In the genomic region with DNA sequence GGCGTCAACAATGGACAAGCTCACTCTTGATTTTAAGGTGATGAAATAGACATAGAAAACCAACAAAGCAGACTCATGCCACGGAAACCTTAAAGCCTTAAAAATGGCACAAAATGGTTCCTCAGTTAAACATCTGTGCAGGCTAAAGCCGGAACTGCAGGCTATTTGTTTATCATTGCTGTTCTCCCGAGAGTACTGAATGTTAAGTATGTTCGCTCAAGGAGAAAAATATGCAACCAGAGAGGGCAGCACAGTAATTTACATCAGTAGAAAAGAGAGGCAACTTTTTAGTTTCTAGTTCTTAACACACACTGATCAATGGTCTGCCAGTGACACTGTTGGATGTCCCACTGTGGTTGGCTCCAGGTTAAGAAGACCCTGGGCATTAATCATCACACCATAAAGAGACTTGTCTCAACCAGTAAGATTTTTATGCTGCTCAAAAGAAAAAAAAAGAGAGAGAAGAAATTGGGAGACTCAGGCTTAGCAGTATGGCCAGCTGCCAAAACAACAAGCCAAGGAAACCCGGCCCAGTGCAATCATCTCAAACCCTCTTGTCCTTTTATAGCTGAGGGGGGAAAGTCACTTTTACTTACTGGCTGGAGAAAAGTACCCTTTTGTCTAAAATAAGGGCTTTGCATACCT, we compare ENCODE assay signal across 9 mouse cellular contexts.
DNase-seq lines count a peak whose midpoint lies in the region; ATAC-seq lines count a peak whose summit lies in the region.
"Had no signal": no experiment of that assay in that cellular context is flagged by ENCODE, and none has a peak within 500 bp of the region (broad histone marks: within the 10 kb centered on the region; RNA-seq: fewer than 3 reads in every experiment).

No protein-coding gene starts in this region.

- no peaks in the 10 kb centered on the region for H3K27me3 ChIP-seq in forebrain, embryonic 14.5 days (replicated peaks; ENCODE audit: control insufficient read depth, insufficient read depth, low read length)
- H3K27me3 ChIP-seq in forebrain, embryonic 15.5 days, result no peaks in the 10 kb centered on the region
- H3K27me3 ChIP-seq in forebrain, embryonic 16.5 days (replicated peaks; ENCODE audit: control insufficient read depth, insufficient read depth, low read length), result no peaks in the 10 kb centered on the region
- H3K27me3 ChIP-seq: midbrain, embryonic 12.5 days had no signal

- H3K4me2 ChIP-seq in forebrain, embryonic 14.5 days (ENCODE audit: low read length), result no peak overlapping the region
- H3K4me2 ChIP-seq in forebrain, embryonic 15.5 days (replicated peaks), result no peak overlapping the region
- no peak overlapping the region for H3K4me2 ChIP-seq in forebrain, embryonic 16.5 days (ENCODE audit: low read length)
- H3K4me2 ChIP-seq: midbrain, embryonic 12.5 days had no signal

- peak; percentile 29 for DNase-seq in forebrain, embryonic 14.5 days (ENCODE audit: low spot score)
- peak; percentile 52 for DNase-seq in urinary bladder, postnatal 14 days (ENCODE audit: low spot score)
- DNase-seq in urinary bladder, postnatal 10 days (ENCODE audit: low spot score), result no peak
- DNase-seq in kidney, postnatal 25 days, result peak; percentile 52 to 56
- no peak for DNase-seq in thymus, postnatal 0 days (ENCODE audit: low spot score)
- no peak for DNase-seq in cerebellum, postnatal 4 days (ENCODE audit: low spot score in 2 of 2)

- 0 out of 2 replicates have a peak, but pooled peaks have one; percentile 23 for ATAC-seq in forebrain, embryonic 14.5 days
- no peak for ATAC-seq in forebrain, embryonic 15.5 days (replicated peaks)
- ATAC-seq in forebrain, embryonic 16.5 days, result no peak

- no peak overlapping the region for H3K9ac ChIP-seq in forebrain, embryonic 14.5 days (ENCODE audit: low read length)
- no peak overlapping the region for H3K9ac ChIP-seq in forebrain, embryonic 15.5 days (replicated peaks)
- H3K9ac ChIP-seq in forebrain, embryonic 16.5 days (replicated peaks; ENCODE audit: low read depth, low read length), result no peak overlapping the region
- H3K9ac ChIP-seq: midbrain, embryonic 12.5 days had no signal

- H3K4me3 ChIP-seq in forebrain, embryonic 14.5 days (ENCODE audit: low read depth, low read length), result no peak overlapping the region
- no peak overlapping the region for H3K4me3 ChIP-seq in forebrain, embryonic 15.5 days
- no peak overlapping the region for H3K4me3 ChIP-seq in forebrain, embryonic 16.5 days (replicated peaks; ENCODE audit: low read length)
- H3K4me3 ChIP-seq: midbrain, embryonic 12.5 days had no signal

- WGBS in forebrain, embryonic 14.5 days, result 39% methylated on average over 6 of the region's 6 CpGs
- WGBS in forebrain, embryonic 15.5 days, result 31% methylated on average over 6 of the region's 6 CpGs
- WGBS in forebrain, embryonic 16.5 days, result 39% methylated on average over 6 of the region's 6 CpGs

- no peak overlapping the region for H3K27ac ChIP-seq in forebrain, embryonic 14.5 days (ENCODE audit: low read depth, low read length)
- no peak overlapping the region for H3K27ac ChIP-seq in forebrain, embryonic 15.5 days (replicated peaks)
- no peak overlapping the region for H3K27ac ChIP-seq in forebrain, embryonic 16.5 days (ENCODE audit: low read length)
- H3K27ac ChIP-seq: midbrain, embryonic 12.5 days had no signal

- no peaks in the 10 kb centered on the region for H3K4me1 ChIP-seq in forebrain, embryonic 14.5 days (ENCODE audit: control insufficient read depth, insufficient read depth, low read length)
- H3K4me1 ChIP-seq in forebrain, embryonic 15.5 days, result no peaks in the 10 kb centered on the region; the same call in 1 of the 2 replicates
- peaks cover 5% of the 10 kb centered on the region for H3K4me1 ChIP-seq in forebrain, embryonic 16.5 days (replicated peaks; ENCODE audit: control insufficient read depth, insufficient read depth, low read length)

- H3K36me3 ChIP-seq in forebrain, embryonic 14.5 days (ENCODE audit: control insufficient read depth, insufficient read depth, low read length), result no peaks in the 10 kb centered on the region
- H3K36me3 ChIP-seq in forebrain, embryonic 15.5 days, result no peaks in the 10 kb centered on the region
- no peaks in the 10 kb centered on the region for H3K36me3 ChIP-seq in forebrain, embryonic 16.5 days (ENCODE audit: control insufficient read depth, insufficient read depth)
- H3K36me3 ChIP-seq: midbrain, embryonic 12.5 days had no signal

- H3K9me3 ChIP-seq in forebrain, embryonic 14.5 days (replicated peaks; ENCODE audit: control insufficient read depth, low read length), result no peaks in the 10 kb centered on the region
- no peaks in the 10 kb centered on the region for H3K9me3 ChIP-seq in forebrain, embryonic 15.5 days
- no peaks in the 10 kb centered on the region for H3K9me3 ChIP-seq in forebrain, embryonic 16.5 days (ENCODE audit: control insufficient read depth, low read length)
- H3K9me3 ChIP-seq: midbrain, embryonic 12.5 days had no signal

Comparison
In these comparisons a context has a peak if more than half of its experiments do, and no peak if none do; other contexts are left out.
1. DNase-seq: peak in forebrain, embryonic 14.5 days (single experiment), urinary bladder, postnatal 14 days (single experiment) and kidney, postnatal 25 days (2 of 2); none in urinary bladder, postnatal 10 days (single experiment), thymus, postnatal 0 days (single experiment) and cerebellum, postnatal 4 days (0 of 2).